Mouse (Mus musculus): ENCODE data around the gene Fut4. TPM values are rescaled to one million over a fixed set of nuclear protein-coding genes. Genes with fewer than 3 reads are reported as not detected.

Gene Fut4
- polyA plus RNA-seq, 1 experiment from 2014 or later, result 2.9 TPM

GRCm38 (mm10) chr9:14726629-14727028 lies 25.6 kb downstream of the Fut4 start:
- Histone ChIP-seq H3K27me3 (ENCODE audit: insufficient read depth, low read length) (no peaks in the 10 kb centered on the region), H3K4me3 (replicated peaks; ENCODE audit: low read depth, low read length) (no peak overlapping the region), H3K36me3 (ENCODE audit: insufficient read depth, low read length) (no peaks in the 10 kb centered on the region), H3K9me3 (replicated peaks; ENCODE audit: low read length) (no peaks in the 10 kb centered on the region), H3K27ac (no peak overlapping the region), H3K4me1 (replicated peaks; ENCODE audit: insufficient read depth, low read length) (0 out of 2 replicates have a peak, but pooled peaks cover 3% of the 10 kb centered on the region), H3K9ac (ENCODE audit: low read depth, low read length) (no peak overlapping the region), H3K4me2 (ENCODE audit: low read length) (no peak overlapping the region)
- 64% methylated on average over 4 of the region's 4 CpGs for WGBS
- ATAC-seq (replicated peaks; ENCODE audit: low FRiP score, low read depth) (no peak), DNase-seq (ENCODE audit: low spot score) (no peak)
- no peak for TF ChIP-seq CTCF (IDR thresholded peaks at IDR 0.05; ENCODE audit: low read depth)

- no peaks in the 10 kb centered on the region for H3K9me3 ChIP-seq (replicated peaks; ENCODE audit: low read length)
- H3K9ac ChIP-seq (ENCODE audit: low read depth, low read length), result no peak overlapping the region
- no peaks in the 10 kb centered on the region for H3K36me3 ChIP-seq (ENCODE audit: insufficient read depth, low read length)
- no peak overlapping the region for H3K4me2 ChIP-seq (ENCODE audit: low read length)
- no peak overlapping the region for H3K27ac ChIP-seq
- H3K4me1 ChIP-seq (replicated peaks; ENCODE audit: insufficient read depth, low read length), result 0 out of 2 replicates have a peak, but pooled peaks cover under 1% of the 10 kb centered on the region
- no peak overlapping the region for H3K4me3 ChIP-seq (replicated peaks; ENCODE audit: low read depth, low read length)
- no peak for DNase-seq (ENCODE audit: low spot score)
- H3K27me3 ChIP-seq (ENCODE audit: insufficient read depth, low read length), result no peaks in the 10 kb centered on the region
- TF ChIP-seq CTCF (IDR thresholded peaks at IDR 0.05; ENCODE audit: low read depth), result no peak
- ATAC-seq (replicated peaks; ENCODE audit: low FRiP score, low read depth), result no peak
- WGBS, result 66% methylated on average over 6 of the region's 6 CpGs
Measured at GRCm38 (mm10) chr9:14726005-14726404, 26.2 kb downstream of the Fut4 start.

GRCm38 (mm10) chr9:14724755-14725420 lies 27.3 kb downstream of the Fut4 start:
- TF ChIP-seq CTCF (IDR thresholded peaks at IDR 0.05; ENCODE audit: low read depth), result no peak

GRCm38 (mm10) chr9:14721610-14722009 lies 30.6 kb downstream of the Fut4 start:
- H3K27ac ChIP-seq, result no peak overlapping the region
- no peak overlapping the region for H3K9ac ChIP-seq (ENCODE audit: low read depth, low read length)
- DNase-seq (ENCODE audit: low spot score) (no peak), ATAC-seq (replicated peaks; ENCODE audit: low FRiP score, low read depth) (no peak)
- no peak overlapping the region for H3K4me3 ChIP-seq (replicated peaks; ENCODE audit: low read depth, low read length)
- no peak overlapping the region for H3K4me2 ChIP-seq (ENCODE audit: low read length)
- H3K36me3 ChIP-seq (ENCODE audit: insufficient read depth, low read length), result no peaks in the 10 kb centered on the region
- H3K4me1 ChIP-seq (replicated peaks; ENCODE audit: insufficient read depth, low read length), result no peaks in the 10 kb centered on the region
- TF ChIP-seq CTCF (IDR thresholded peaks at IDR 0.05; ENCODE audit: low read depth), result no peak
- no peaks in the 10 kb centered on the region for H3K27me3 ChIP-seq (ENCODE audit: insufficient read depth, low read length)
- no peaks in the 10 kb centered on the region for H3K9me3 ChIP-seq (replicated peaks; ENCODE audit: low read length)
- WGBS, result 69% methylated on average over 5 of the region's 5 CpGs

More at GRCm38 (mm10) chr9:14724755-14725420, 27.3 kb downstream of the Fut4 start:
- Histone ChIP-seq H3K4me2 (ENCODE audit: low read length) (no peak overlapping the region), H3K9me3 (replicated peaks; ENCODE audit: low read length) (no peaks in the 10 kb centered on the region), H3K36me3 (ENCODE audit: insufficient read depth, low read length) (no peaks in the 10 kb centered on the region), H3K4me1 (replicated peaks; ENCODE audit: insufficient read depth, low read length) (no peaks in the 10 kb centered on the region), H3K4me3 (replicated peaks; ENCODE audit: low read depth, low read length) (no peak overlapping the region), H3K9ac (ENCODE audit: low read depth, low read length) (no peak overlapping the region), H3K27ac (no peak overlapping the region), H3K27me3 (ENCODE audit: insufficient read depth, low read length) (no peaks in the 10 kb centered on the region)
- ATAC-seq (replicated peaks; ENCODE audit: low FRiP score, low read depth) (no peak), DNase-seq (ENCODE audit: low spot score) (no peak)
- 59% methylated on average over 5 of the region's 5 CpGs for WGBS

GRCm38 (mm10) chr9:14720384-14720783 lies 31.8 kb downstream of the Fut4 start:
- Histone ChIP-seq H3K4me3 (replicated peaks; ENCODE audit: low read depth, low read length) (no peak overlapping the region), H3K36me3 (ENCODE audit: insufficient read depth, low read length) (no peaks in the 10 kb centered on the region), H3K9ac (ENCODE audit: low read depth, low read length) (no peak overlapping the region), H3K27me3 (ENCODE audit: insufficient read depth, low read length) (no peaks in the 10 kb centered on the region), H3K9me3 (replicated peaks; ENCODE audit: low read length) (no peaks in the 10 kb centered on the region), H3K4me1 (replicated peaks; ENCODE audit: insufficient read depth, low read length) (no peaks in the 10 kb centered on the region), H3K27ac (no peak overlapping the region), H3K4me2 (ENCODE audit: low read length) (no peak overlapping the region)
- DNase-seq (ENCODE audit: low spot score) (no peak), ATAC-seq (replicated peaks; ENCODE audit: low FRiP score, low read depth) (no peak)
- 46% methylated on average over 2 of the region's 2 CpGs for WGBS
- TF ChIP-seq CTCF (IDR thresholded peaks at IDR 0.05; ENCODE audit: low read depth), result no peak

- no peak overlapping the region for H3K4me3 ChIP-seq (replicated peaks; ENCODE audit: low read depth, low read length)
- H3K4me2 ChIP-seq (ENCODE audit: low read length), result 0 out of 2 replicates have a peak overlapping the region, but pooled peaks have one; percentile 3
- H3K27me3 ChIP-seq (ENCODE audit: insufficient read depth, low read length), result no peaks in the 10 kb centered on the region
- ATAC-seq (replicated peaks; ENCODE audit: low FRiP score, low read depth), result no peak
- no peak for DNase-seq (ENCODE audit: low spot score)
- H3K9me3 ChIP-seq (replicated peaks; ENCODE audit: low read length), result no peaks in the 10 kb centered on the region
- no peak overlapping the region for H3K27ac ChIP-seq
- H3K4me1 ChIP-seq (replicated peaks; ENCODE audit: insufficient read depth, low read length), result no peaks in the 10 kb centered on the region
- no peaks in the 10 kb centered on the region for H3K36me3 ChIP-seq (ENCODE audit: insufficient read depth, low read length)
- TF ChIP-seq CTCF (IDR thresholded peaks at IDR 0.05; ENCODE audit: low read depth), result no peak
- H3K9ac ChIP-seq (ENCODE audit: low read depth, low read length), result no peak overlapping the region
Measured at GRCm38 (mm10) chr9:14718332-14718691, 33.9 kb downstream of the Fut4 start.

Data from kidney, postnatal 0 days (tissue).